Mouse (Mus musculus): ENCODE measurements around the gene Pfas.

DNA sequence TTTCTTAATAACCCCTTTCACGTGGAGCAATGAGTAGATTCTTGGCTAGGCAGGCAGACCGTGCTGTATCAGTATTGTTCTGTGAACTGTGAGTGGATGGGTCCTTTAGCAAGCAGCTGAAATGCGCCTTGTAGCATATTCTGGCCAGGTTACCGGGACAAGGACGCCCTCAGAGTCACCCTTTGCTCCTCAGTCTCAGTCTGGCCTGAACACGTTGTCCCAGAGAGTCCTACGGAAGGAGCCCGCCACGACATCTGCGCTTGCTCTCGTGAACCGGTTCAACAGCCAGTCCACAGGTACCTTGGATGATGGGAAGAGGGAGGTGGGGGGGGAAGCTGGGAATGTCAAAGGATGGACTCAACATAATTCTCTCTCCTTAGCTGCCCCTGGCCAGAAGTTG lies 39.3 kb upstream of the Pfas start:
- no peak for TF ChIP-seq GATA1 (IDR thresholded peaks at IDR 0.05; ENCODE audit: low read length)
- no peak for TF ChIP-seq TAL1 (IDR thresholded peaks at IDR 0.05; ENCODE audit: low read length)
